Mouse (Mus musculus): ENCODE results near the gene 1700021F05Rik.

DNA sequence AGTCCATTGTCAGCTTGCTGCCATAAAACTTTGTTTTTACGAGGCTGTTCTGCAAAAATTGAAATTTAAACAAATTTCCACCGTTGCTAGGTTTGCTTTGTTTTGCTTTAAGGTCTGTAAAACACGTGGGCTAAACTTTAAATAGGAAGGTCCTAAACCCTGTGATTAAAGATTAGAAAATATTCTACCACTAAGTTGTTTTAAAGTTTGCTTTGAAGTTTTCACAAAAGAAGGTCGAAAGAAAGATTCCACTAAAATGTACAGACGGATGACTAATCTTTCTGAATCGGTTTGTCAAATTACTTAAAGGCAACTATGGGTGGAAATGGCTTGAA lies 37.2 kb upstream of the 1700021F05Rik start, which contains the start of gene Cd24a:
- no peak for TF ChIP-seq CTCF (IDR thresholded peaks at IDR 0.05; ENCODE audit: low read depth)
- TF ChIP-seq EP300 (IDR thresholded peaks at IDR 0.05; ENCODE audit: low read depth), result no peak
